In the genomic region with DNA sequence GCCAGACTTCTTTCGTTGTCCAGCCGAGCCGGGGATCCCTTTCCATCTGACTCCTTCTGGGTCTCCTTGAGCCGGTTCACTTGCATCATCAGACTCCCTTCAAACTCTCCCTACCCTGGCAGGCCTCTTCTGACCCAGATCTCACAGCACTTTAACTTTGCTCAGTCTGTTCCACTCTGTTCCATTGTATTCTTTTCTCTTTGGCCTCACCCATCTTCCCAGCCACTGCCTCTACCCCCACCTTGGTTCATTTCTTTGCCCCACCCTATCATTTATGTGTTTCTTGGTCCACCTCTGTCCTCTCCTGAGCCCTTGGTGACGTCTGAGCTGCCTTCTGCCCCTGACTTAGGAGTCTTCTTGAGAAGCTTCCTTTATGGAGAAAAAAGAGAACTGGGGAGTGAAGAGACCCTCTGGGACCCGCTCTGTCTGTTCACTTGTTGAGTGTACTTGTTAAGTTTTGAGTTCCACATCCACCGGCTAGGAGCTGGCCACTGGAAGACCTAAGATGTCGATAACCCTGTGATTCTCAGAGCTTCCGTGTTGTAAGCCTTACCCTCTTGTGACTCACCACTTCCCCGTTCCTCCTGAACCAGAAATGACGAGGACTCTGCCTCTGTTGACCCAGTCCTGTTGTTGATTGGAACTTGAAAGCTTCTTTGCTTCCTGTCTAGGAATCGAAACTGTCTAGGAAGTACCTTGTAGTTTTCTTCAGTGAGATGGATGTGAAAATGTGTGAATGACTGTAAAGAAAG, we compare ENCODE assay signal across 8 mouse cellular contexts. TPM values are rescaled to one million over a fixed set of nuclear protein-coding genes. Genes with fewer than 3 reads are reported as not detected.
A peak's percentile ranks its signal among the peaks of the same experiment; 100 is the strongest.
DNase-seq lines count a peak whose midpoint lies in the region; ATAC-seq and TF ChIP-seq lines count a peak whose summit lies in the region.

No protein-coding gene starts in this region.

- H3K9ac ChIP-seq in embryonic facial prominence, embryonic 15.5 days, result peak overlapping the region; percentile 93
- peak overlapping the region; percentile 88 for H3K9ac ChIP-seq in limb, embryonic 14.5 days (ENCODE audit: low read depth, low read length, severe bottlenecking)
- peak overlapping the region; percentile 86 for H3K9ac ChIP-seq in midbrain, embryonic 14.5 days (replicated peaks; ENCODE audit: low read length)

- H3K4me1 ChIP-seq in embryonic facial prominence, embryonic 15.5 days, result peaks cover 19% of the 10 kb centered on the region
- peaks cover 17% of the 10 kb centered on the region for H3K4me1 ChIP-seq in limb, embryonic 14.5 days (ENCODE audit: control insufficient read depth, insufficient read depth, low read length)
- peaks cover 24% of the 10 kb centered on the region for H3K4me1 ChIP-seq in midbrain, embryonic 14.5 days (ENCODE audit: control insufficient read depth, insufficient read depth, low read length)

- H3K9me3 ChIP-seq in embryonic facial prominence, embryonic 15.5 days (replicated peaks), result no peaks in the 10 kb centered on the region
- no peaks in the 10 kb centered on the region for H3K9me3 ChIP-seq in limb, embryonic 14.5 days (ENCODE audit: control insufficient read depth, low read length)
- no peaks in the 10 kb centered on the region for H3K9me3 ChIP-seq in midbrain, embryonic 14.5 days (ENCODE audit: control insufficient read depth, low read length)

- H3K36me3 ChIP-seq in embryonic facial prominence, embryonic 15.5 days, result peaks cover 17% of the 10 kb centered on the region
- H3K36me3 ChIP-seq in limb, embryonic 14.5 days (ENCODE audit: control insufficient read depth, insufficient read depth, low read length), result peaks cover 10% of the 10 kb centered on the region; the same call in 1 of the 2 replicates
- H3K36me3 ChIP-seq in midbrain, embryonic 14.5 days (ENCODE audit: control insufficient read depth, insufficient read depth, low read length), result peaks cover 14% of the 10 kb centered on the region

- peak overlapping the region; percentile 92 for H3K4me3 ChIP-seq in embryonic facial prominence, embryonic 15.5 days (replicated peaks)
- peak overlapping the region; percentile 70 for H3K4me3 ChIP-seq in limb, embryonic 14.5 days (replicated peaks; ENCODE audit: low read length)
- peak overlapping the region; percentile 90 for H3K4me3 ChIP-seq in midbrain, embryonic 14.5 days (replicated peaks; ENCODE audit: low read depth, low read length)

- ATAC-seq in embryonic facial prominence, embryonic 15.5 days (ENCODE audit: insufficient number of reproducible peaks, low FRiP score, low TSS enrichment, low read depth), result no peak
- no peak for ATAC-seq in limb, embryonic 14.5 days (ENCODE audit: low FRiP score, low read depth)
- ATAC-seq in midbrain, embryonic 14.5 days (ENCODE audit: low FRiP score, low TSS enrichment), result 0 out of 2 replicates have a peak, but pooled peaks have one; percentile 2

- H3K27me3 ChIP-seq in embryonic facial prominence, embryonic 15.5 days, result no peaks in the 10 kb centered on the region
- no peaks in the 10 kb centered on the region for H3K27me3 ChIP-seq in limb, embryonic 14.5 days (ENCODE audit: control insufficient read depth, insufficient read depth, low read length)
- no peaks in the 10 kb centered on the region for H3K27me3 ChIP-seq in midbrain, embryonic 14.5 days (ENCODE audit: control insufficient read depth, insufficient read depth, low read length)

- 6% methylated on average over 12 of the region's 12 CpGs for WGBS in embryonic facial prominence, embryonic 15.5 days
- WGBS in limb, embryonic 14.5 days, result 9% methylated on average over 12 of the region's 12 CpGs
- 21% methylated on average over 12 of the region's 12 CpGs for WGBS in midbrain, embryonic 14.5 days

- peak; percentile 41 to 61 for DNase-seq in urinary bladder, adult 18-20 months (ENCODE audit: low spot score in 2 of 2)
- no peak for DNase-seq in urinary bladder, postnatal 10 days (ENCODE audit: low spot score)
- DNase-seq in heart, postnatal 4 days, result peak; percentile 29
- peak; percentile 16 for DNase-seq in limb, embryonic 14.5 days (ENCODE audit: low spot score)
- no peak for DNase-seq in midbrain, embryonic 14.5 days
- peak; percentile 39 for DNase-seq in thymus, postnatal 25 days
- DNase-seq in right cerebral cortex, adult 18-20 months, result no peak

- no peak for TF ChIP-seq POLR2A in limb, embryonic 14.5 days (IDR thresholded peaks at IDR 0.05; ENCODE audit: borderline replicate concordance, extremely low read depth, insufficient read depth, insufficient read length)

- H3K27ac ChIP-seq in embryonic facial prominence, embryonic 15.5 days (replicated peaks), result peak overlapping the region; percentile 94
- H3K27ac ChIP-seq in limb, embryonic 14.5 days (replicated peaks; ENCODE audit: low read depth, low read length), result peak overlapping the region; percentile 85
- H3K27ac ChIP-seq in midbrain, embryonic 14.5 days (replicated peaks; ENCODE audit: low read depth, low read length), result peak overlapping the region; percentile 74

- H3K4me2 ChIP-seq in embryonic facial prominence, embryonic 15.5 days (replicated peaks), result peak overlapping the region; percentile 57
- peak overlapping the region; percentile 63 for H3K4me2 ChIP-seq in limb, embryonic 14.5 days (replicated peaks; ENCODE audit: low read depth, low read length, severe bottlenecking)
- peak overlapping the region; percentile 86 for H3K4me2 ChIP-seq in midbrain, embryonic 14.5 days (ENCODE audit: low read length)

RNA-seq across cellular contexts. Expression of a gene that starts 6.2 kb away (rescaled TPM):
- polyA plus RNA-seq in embryonic facial prominence, embryonic 15.5 days (2015; fragmentation: Nextera tagmentation; extraction: Ambion mirVana), result 38.1 and 47.7 TPM in 2 replicates
- 100 to 1,000 TPM; 133 to 134 TPM for total RNA-seq in heart, postnatal 4 days (2021)
- 177 and 206 TPM in 2 replicates for polyA plus RNA-seq in limb, embryonic 14.5 days (2012; rRNA removed)
- 20.7 and 20.9 TPM in 2 replicates for polyA plus RNA-seq in limb, embryonic 14.5 days (2014; fragmentation: Nextera tagmentation; extraction: Ambion mirVana)
- polyA plus RNA-seq in midbrain, embryonic 14.5 days (2014; fragmentation: Nextera tagmentation; extraction: Ambion mirVana), result 20.4 and 32.4 TPM in 2 replicates

RNA-seq across cellular contexts. Expression of a gene that starts 44.4 kb away (rescaled TPM):
- 0.49 TPM in 1 of 2 replicates, not detected in the other for polyA plus RNA-seq in embryonic facial prominence, embryonic 15.5 days (2015; fragmentation: Nextera tagmentation; extraction: Ambion mirVana)
- not detected for total RNA-seq in heart, postnatal 4 days (2021)
- polyA plus RNA-seq in limb, embryonic 14.5 days (2012; rRNA removed), result 0.16 and 0.58 TPM in 2 replicates
- 0.46 TPM in 1 of 2 replicates, not detected in the other for polyA plus RNA-seq in limb, embryonic 14.5 days (2014; fragmentation: Nextera tagmentation; extraction: Ambion mirVana)
- 0.50 and 1.6 TPM in 2 replicates for polyA plus RNA-seq in midbrain, embryonic 14.5 days (2014; fragmentation: Nextera tagmentation; extraction: Ambion mirVana)

RNA-seq across cellular contexts. Expression of a gene that starts 44.6 kb away (rescaled TPM):
- 1.6 and 2.0 TPM in 2 replicates for polyA plus RNA-seq in embryonic facial prominence, embryonic 15.5 days (2015; fragmentation: Nextera tagmentation; extraction: Ambion mirVana)
- total RNA-seq in heart, postnatal 4 days (2021), result 1 to 10 TPM; 2.4 TPM
- 7.1 and 8.9 TPM in 2 replicates for polyA plus RNA-seq in limb, embryonic 14.5 days (2012; rRNA removed)
- polyA plus RNA-seq in limb, embryonic 14.5 days (2014; fragmentation: Nextera tagmentation; extraction: Ambion mirVana), result 0.98 and 1.1 TPM in 2 replicates
- polyA plus RNA-seq in midbrain, embryonic 14.5 days (2014; fragmentation: Nextera tagmentation; extraction: Ambion mirVana), result 2.2 and 2.6 TPM in 2 replicates

RNA-seq across cellular contexts. Expression of a gene that starts 54.2 kb away (rescaled TPM):
- polyA plus RNA-seq in embryonic facial prominence, embryonic 15.5 days (2015; fragmentation: Nextera tagmentation; extraction: Ambion mirVana), result 30.5 and 33.1 TPM in 2 replicates
- 10 to 100 TPM; 14.5 to 20.4 TPM for total RNA-seq in heart, postnatal 4 days (2021)
- polyA plus RNA-seq in limb, embryonic 14.5 days (2012; rRNA removed), result 20.6 and 21.2 TPM in 2 replicates
- polyA plus RNA-seq in limb, embryonic 14.5 days (2014; fragmentation: Nextera tagmentation; extraction: Ambion mirVana), result 27.0 and 27.6 TPM in 2 replicates
- 14.2 and 15.0 TPM in 2 replicates for polyA plus RNA-seq in midbrain, embryonic 14.5 days (2014; fragmentation: Nextera tagmentation; extraction: Ambion mirVana)

Comparison
In these comparisons a context has a peak if more than half of its experiments do, and no peak if none do; other contexts are left out.
1. DNase-seq: peak in urinary bladder, adult 18-20 months (2 of 2), heart, postnatal 4 days (single experiment), limb, embryonic 14.5 days (single experiment) and thymus, postnatal 25 days (single experiment); none in urinary bladder, postnatal 10 days (single experiment), midbrain, embryonic 14.5 days (single experiment) and right cerebral cortex, adult 18-20 months (single experiment).
2. Peak in every context shown above with its lines, with median percentiles within 50 percentile points of each other: H3K27ac ChIP-seq, H3K4me2 ChIP-seq, H3K4me3 ChIP-seq and H3K9ac ChIP-seq.